Mouse (Mus musculus) lung, adult 2 months (tissue): ENCODE measurements around the gene Lctl.

Experiments used
- CTCF ChIP-seq: fragments of 200-500 bp; IDR thresholded peaks from 2 replicates; pipeline ENCODE4 v1.5.1; 2011; ENCODE audit warnings: mild to moderate bottlenecking, low read length, control low read depth; ENCODE audit not compliant: insufficient read depth
- POLR2A ChIP-seq: fragments of 200-500 bp; IDR thresholded peaks from 2 replicates; pipeline ENCODE4 v1.6.1; 2011; ENCODE audit warnings: low read depth, mild to moderate bottlenecking, control low read depth, low read length, borderline replicate concordance; ENCODE audit errors: extremely low read depth

- no peak for TF ChIP-seq POLR2A
- TF ChIP-seq CTCF = no peak
Observed at GRCm38 (mm10) chr9:64105301-64105700, 11.6 kb upstream of the Lctl start.
